Mouse (Mus musculus) E14TG2a.4 (cell line): Measurements from ENCODE around the gene Dcaf6.

ENCODE experiments used
- CTCF ChIP-seq: conservative IDR thresholded peaks from 2 replicates; pipeline ENCODE4 v1.5.1; 2014; ENCODE audit warnings: low read length
- POU5F1 ChIP-seq: IDR thresholded peaks from 2 replicates; pipeline ENCODE4 v1.6.1; 2014; ENCODE audit warnings: low read length, borderline replicate concordance

- TF ChIP-seq CTCF (no peak), POU5F1 (no peak)
Observed at GRCm38 (mm10) chr1:165506303-165506702, 46.0 kb upstream of the Dcaf6 start.
